Mouse (Mus musculus) left cerebral cortex, adult 9 months (tissue): ENCODE measurements at regions not wholly inside any gene's neighbourhood (a gene's known extent, or its start where the extent isn't known, plus 50 kb on each side); places are given as distances from the start of the nearest gene placed in this dataset.

Source experiments
- DNase-seq, 2 experiments: peaks; one replicate each; pipeline ENCODE4 v3.0.0; 2022; ENCODE audit warnings: low spot score in 2 of 2

- no peak for DNase-seq
Measured at GRCm38 (mm10) chr5:39557376-39558001, 197.8 kb downstream of the Hs3st1 start.

GRCm38 (mm10) chr5:39537044-39537443 lies 218.2 kb downstream of the Hs3st1 start:
- DNase-seq: no peak

DNA sequence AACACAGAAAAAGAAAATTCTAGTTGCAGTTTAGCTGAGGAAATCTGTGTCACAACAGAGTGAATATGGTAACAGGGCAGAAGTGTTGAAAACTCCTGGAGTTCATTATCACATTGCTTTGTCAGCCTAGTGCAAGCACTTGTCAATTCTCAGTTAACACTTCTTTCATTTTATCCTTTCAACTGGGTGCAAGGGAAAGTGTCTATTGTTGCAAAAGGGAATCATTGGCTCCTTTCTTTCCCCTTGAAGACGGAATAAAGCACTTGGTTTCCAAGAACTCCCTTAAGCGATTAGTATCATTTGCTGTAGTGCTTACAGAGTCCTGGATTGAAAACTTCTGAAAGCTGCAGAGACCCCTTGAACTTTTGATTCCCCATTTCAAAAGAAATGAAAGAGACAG lies 218.9 kb downstream of the Hs3st1 start:
- no peak for DNase-seq

DNA sequence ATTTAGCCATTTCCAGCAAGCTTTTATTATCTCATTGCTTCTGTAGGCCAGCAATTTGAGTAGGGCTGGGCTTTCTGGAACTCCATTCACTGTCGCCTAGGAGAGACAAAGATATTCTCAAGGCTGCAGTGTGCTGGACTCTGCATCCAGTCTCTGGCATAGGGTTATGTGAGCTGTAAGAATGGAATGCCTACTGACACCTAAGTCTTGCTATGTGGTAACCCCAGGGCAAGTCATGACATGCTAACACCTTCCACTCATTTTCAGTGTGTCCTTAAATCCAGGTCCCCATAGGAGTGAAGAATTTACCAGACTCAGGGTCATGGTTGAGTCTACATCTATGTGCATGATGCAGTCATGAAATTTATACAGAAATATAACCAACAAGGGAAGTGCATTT lies 245.0 kb downstream of the Hs3st1 start:
- no peak for DNase-seq

- DNase-seq: no peak
Measured at GRCm38 (mm10) chr5:39482756-39483155, 272.5 kb downstream of the Hs3st1 start.

- no peak for DNase-seq
Measured at GRCm38 (mm10) chr5:39458116-39458525, 297.2 kb downstream of the Hs3st1 start.

- DNase-seq: no peak
Measured at GRCm38 (mm10) chr5:39453706-39454105, 301.6 kb downstream of the Hs3st1 start.

DNA sequence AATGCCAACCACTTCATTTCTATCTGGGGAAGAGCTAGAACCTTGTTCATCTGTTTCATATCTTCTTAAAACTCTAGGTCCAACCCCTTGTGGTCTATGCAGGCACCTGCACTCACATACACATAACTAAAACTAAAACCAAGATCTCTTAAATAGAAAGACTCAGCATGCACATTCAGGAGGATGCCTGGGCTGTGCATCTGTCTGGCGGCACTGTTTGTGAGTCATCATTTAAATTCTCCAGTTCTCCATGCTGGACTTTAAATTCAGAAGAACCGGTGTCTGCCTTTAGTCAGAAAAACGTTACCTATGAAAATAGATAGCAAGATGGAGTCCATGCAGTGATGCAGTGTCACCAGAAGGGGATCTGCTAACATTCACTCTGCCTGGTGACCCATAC lies 314.5 kb downstream of the Hs3st1 start:
- DNase-seq: no peak

DNA sequence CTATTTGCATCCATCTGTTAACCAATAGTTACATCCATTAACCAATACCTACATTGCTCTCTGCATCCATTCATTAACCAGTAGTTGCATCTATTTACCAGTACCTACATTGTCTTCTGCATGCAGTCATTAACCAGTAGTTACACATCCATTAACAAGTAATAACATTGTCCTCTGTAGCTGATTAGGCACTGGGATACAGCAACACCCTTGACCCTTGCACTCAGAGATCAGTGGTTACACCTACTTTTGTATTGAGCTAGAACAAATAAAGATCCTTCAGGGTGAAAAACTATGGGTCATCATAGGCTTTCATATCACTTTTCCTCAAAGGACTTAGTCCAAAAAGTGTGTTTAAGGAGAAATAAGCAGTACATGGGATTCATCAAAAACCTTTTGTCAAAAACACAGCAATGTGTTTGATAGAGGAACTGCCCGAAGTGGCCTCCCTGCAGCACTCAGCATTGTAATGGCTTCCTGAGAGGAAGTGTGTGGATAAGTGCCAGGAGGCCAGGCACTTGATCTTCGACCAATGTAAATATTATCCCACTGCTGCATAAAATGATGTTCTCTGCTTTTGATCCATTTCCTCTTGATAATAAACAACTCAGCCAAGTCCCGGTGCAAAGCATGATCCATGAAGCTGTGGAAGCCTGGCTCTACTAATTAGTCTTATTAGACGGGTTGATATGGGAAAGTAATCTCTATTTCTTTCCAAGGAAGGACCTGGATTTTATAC lies 317.6 kb downstream of the Hs3st1 start:
- no peak for DNase-seq

DNA sequence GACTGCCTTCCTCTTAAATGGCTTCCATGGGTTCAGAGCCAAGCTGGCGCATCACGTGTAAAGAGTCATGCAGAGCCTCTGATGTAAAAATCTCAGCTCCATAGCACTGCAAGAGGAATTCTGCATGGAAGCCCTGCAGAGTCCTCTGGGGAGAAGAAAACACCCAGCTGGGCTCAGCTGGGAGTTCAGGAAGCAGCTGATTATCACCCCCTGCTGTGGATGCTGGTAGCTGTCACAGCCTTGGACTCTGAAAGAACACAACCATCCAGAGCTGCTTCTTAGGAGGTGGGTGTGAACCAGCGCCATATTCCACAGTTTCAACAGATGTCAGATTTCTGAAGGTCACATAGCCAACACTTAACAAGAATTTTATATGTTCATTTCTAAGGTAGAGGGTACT lies 329.2 kb downstream of the Hs3st1 start:
- DNase-seq: peak in 1 of 2 experiments; percentile 14

DNA sequence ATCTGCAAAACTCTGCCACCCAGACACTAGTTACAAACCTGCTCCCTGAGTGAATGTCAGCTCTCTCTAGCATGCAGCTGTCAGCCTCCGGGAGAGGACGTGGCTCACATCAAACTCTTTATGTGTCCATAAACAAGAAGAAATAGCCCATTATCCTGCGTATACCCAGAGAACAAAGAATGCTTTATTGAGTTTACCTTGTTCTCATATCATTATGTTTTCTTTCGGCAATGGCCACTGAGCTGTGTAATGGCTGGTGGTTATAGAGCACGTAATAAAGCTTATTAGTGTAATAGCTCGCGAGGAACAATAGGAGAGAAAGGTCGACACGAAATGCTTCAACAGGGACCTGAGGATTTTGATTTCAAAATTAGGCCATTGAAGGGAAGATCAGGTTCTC lies 331.6 kb downstream of the Hs3st1 start:
- no peak for DNase-seq

- no peak for DNase-seq
Measured at GRCm38 (mm10) chr5:39418795-39419194, 336.5 kb downstream of the Hs3st1 start.

GRCm38 (mm10) chr5:39417845-39418154 lies 337.5 kb downstream of the Hs3st1 start:
- DNase-seq: no peak

- DNase-seq: peak; percentile 18 to 57
Measured at GRCm38 (mm10) chr5:39417121-39417844, 338.0 kb downstream of the Hs3st1 start.

DNA sequence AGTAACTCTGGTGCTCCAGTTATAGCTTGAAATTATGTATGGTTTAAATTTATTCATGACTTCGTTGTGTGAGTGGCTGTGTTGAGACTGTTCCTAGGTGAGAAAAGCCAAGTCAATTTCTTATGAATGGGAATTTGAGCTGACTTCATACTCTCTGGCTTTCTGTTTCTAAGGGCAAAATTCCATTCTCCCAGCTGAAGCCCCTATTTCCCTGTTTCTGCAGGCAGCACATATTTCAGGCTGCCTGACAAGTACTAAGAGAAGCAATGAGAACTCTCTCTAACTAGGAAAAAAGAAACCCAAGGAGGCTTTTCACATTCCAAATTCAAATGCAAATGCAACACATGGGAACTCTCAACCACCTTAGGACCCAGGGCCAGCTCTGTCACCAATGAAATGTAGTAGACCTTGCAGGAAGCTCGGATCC lies 338.7 kb downstream of the Hs3st1 start:
- no peak for DNase-seq

- no peak for DNase-seq
Measured at GRCm38 (mm10) chr5:39412756-39413155, 342.5 kb downstream of the Hs3st1 start.

DNA sequence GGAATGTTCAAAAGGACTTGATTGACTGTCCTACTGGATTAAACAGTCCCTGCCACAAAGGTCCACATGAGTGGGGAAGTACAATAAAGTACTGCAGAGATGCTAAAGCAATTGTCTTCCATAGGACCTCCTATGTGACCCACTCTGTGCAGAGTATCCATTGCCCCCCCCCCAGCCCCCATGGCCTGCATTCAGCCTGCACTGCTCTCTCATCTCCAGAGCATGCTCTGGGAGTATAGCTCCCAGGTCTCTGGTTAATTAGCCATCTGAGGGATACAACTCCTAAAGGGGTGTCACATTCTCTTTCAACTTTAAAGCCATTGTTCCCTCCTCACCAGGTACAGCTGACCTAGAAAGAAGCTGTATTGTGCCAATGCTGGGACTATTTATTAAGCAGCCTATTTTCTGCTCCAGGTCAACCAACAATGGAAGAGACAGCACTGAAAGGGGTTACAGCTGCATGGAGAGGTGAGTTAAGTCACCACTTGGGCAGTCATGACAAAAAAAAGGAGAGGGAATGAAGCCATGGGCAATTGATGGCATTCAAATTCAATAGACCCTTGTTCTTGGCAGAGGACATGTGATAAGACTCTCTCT lies 364.8 kb downstream of the Hs3st1 start:
- DNase-seq: no peak

- no peak for DNase-seq
Measured at GRCm38 (mm10) chr5:39384410-39384809, 370.9 kb downstream of the Hs3st1 start.

DNA sequence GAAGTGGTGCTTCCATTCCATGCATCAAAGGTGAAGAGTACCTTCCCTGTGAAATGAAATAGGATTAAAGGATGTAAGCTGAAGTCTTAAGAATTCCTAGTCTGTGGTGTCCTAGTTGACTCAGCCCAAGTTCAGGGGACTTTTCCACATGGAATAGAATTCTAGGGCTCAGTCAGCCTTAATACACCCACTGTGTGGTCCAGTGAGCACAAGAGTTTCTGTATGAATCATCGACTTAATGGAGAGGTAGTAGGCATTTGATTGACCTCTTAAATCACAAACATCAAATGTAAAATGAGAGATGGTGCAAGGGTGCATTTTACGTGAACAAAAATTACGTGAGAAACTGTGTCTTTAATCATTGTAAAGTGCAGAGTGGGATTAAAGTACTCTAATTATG lies 381.1 kb downstream of the Hs3st1 start:
- DNase-seq: no peak

DNA sequence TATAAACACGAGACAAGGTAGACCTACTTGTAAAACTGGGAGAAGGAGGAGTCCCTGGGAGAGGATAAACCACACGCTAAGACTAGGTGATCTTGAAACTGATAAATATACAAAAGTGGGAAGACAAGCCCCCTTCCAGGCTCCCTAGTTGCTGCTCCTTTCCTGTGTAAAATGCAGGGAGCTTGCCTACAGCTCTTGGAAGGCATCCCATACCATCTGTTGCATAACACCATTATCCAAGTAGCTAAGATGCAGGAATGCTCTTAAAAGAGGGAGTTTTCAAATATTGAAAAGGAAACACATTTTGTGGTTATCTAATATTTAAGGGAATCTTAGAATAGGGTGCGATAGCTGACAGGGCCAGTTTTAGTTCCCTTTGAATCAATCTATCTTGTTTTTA lies 406.6 kb downstream of the Hs3st1 start:
- peak in 1 of 2 experiments; percentile 13 for DNase-seq

DNA sequence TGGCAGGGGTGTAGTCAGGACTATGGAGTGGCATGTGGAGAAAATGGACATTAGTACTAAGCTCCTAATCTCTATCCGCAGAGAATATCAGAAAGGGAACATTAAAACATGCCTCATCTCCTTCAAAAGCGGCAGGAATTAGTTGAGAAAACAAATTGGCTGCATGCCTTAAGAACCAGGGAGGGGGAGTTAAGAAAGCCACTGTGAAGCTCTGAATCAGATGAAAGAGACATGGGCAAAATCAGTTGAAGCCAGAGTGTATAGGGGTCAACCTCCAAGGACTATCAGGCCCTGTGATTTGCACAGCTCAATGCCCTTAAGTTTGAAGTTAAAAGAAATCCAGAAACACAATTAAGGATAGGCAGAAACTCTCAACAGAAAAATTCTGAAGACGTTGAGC lies 408.3 kb downstream of the Hs3st1 start:
- DNase-seq: no peak

DNA sequence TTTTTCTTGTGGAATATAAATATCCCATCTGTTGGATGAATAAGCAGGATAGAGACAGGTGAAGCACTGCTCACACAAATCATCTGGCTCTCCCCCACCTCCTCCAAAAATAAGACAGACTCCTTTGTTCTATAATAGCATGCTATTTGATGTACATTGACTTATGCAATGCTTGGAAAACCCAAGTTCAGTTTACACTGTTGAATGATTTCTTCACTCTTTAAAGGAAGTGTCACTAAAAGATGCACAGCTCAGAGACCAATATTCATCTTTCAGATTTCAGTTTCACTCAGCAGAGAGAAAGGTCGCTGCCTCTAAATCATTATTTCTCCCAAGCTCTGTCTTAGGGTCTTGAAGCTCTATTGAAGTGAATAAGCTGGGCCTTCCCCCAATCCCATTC lies 417.4 kb downstream of the Hs3st1 start:
- no peak for DNase-seq
